Mouse (Mus musculus) left cerebral cortex, adult 2 months (tissue): ENCODE data around the gene Olfr1447. TPM values are rescaled to one million over a fixed set of nuclear protein-coding genes. Genes with fewer than 3 reads are reported as not detected.

Source experiments
- DNase-seq, 2 experiments: peaks; one replicate each; pipeline ENCODE4 v3.0.0; 2021 to 2022; ENCODE audit warnings: low spot score in 2 of 2, mixed read lengths in 1 of 2; ENCODE audit errors: extremely low spot score in 1 of 2
- H3K27ac ChIP-seq: fragments of 200-600 bp; 2 replicates; pipeline ENCODE4 v1.8.1; 2022
- H3K4me3 ChIP-seq: fragments of 200-600 bp; 2 replicates; pipeline ENCODE4 v1.8.1; 2022
- CTCF ChIP-seq: fragments of 200-600 bp; IDR thresholded peaks from 2 replicates; pipeline ENCODE4 v1.8.1; 2022; ENCODE audit warnings: antibody characterized with exemption, mild to moderate bottlenecking, moderate library complexity
- intact Hi-C: fragments of 180-260 bp; cut with DNase I; formaldehyde crosslinking; loops from one replicate; pipeline ENCODE4 v1.15.1; 2025
- long read RNA-seq, 2 experiments: library from polyadenylated mRNA; stranded (forward); transcript quantifications; one replicate each; pipeline ENCODE4 v2.0.0; 2021; ENCODE audit warnings: borderline mapping rate in 2 of 2
- total RNA-seq, 2 experiments: library from RNA; stranded (reverse); gene quantifications; 2 replicates each; pipeline ENCODE4 v1.2.3; 2021

The Olfr1447 gene
- not detected for total RNA-seq
- long read RNA-seq, experiment 1, result 0 reads
- long read RNA-seq, experiment 2, result 0 reads

DNA sequence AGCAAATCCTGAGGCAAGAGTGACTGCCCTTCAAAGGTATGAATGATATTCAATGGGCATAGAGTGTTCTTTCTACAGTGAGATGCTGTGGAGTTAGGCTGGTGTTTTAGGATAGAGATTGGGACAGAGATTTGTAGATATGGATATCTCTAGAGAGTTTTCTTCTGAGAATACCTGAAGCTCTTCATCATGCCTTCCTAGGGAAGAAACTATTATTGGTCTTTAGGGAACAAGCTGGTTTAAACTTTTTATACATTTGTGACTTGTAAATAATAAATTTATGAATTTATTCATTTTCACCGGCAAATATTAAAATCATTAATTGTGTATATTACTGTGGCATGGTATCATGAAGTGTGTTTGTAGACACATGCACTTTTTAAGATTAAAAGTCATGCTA is at the start of gene Olfr1447:
Olfr1447 (minus strand) TSS at position 101 of the 400 bp plus-strand sequence.
- H3K4me3 ChIP-seq, result no peak within 1 kb of the TSS
- H3K27ac ChIP-seq, result no peak within 1 kb of the TSS
- DNase-seq, result no peak
- no peak for TF ChIP-seq CTCF
- intact Hi-C loops, result no loop called here

DNA sequence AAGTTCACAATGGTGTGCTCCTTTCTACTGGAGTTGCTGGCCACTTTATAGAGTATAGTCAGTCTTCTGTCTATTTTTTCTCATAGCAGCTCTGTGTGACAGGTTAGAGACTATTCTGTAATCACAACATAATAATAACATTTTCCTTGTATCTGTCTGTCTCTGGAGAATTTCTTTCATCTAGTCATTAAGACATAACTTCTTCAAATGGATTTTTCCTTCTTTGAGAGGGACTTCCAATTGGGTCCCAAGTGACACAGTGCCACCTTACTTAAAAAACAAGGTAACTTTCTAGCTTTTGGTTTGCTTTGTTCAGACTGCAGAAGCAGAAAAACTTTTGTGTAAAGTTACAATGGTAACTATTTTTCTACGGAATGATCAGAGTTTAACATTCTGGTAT is 46.4 kb upstream of the Olfr1447 start, which contains the start of gene Olfr1450:
Olfr1450 (plus strand) TSS at position 301 of the 400 bp plus-strand sequence.
- H3K27ac ChIP-seq, result no peak within 1 kb of the TSS
- intact Hi-C loops, result no loop called here
- no peak for DNase-seq
- no peak for TF ChIP-seq CTCF
- no peak within 1 kb of the TSS for H3K4me3 ChIP-seq

DNA sequence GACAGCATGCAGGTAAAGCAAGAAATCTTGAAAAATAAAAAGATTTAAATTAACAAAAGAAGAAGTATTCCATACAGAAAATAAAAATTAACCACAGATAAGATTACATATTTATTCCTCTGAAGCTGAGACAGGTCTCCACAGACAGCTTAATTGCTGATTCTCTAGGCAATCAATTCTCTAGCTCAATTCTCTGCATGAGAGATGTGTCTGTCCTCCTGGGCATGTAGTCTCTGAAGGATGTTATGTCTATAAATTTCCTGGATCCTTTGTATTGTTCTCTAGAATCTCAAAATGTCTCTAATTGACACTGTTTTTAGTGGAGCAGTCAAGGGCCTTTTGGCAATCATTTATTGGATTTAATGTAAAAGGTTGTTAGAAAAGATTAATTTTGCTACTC is 27.0 kb upstream of the Olfr1447 start, which contains the start of gene Olfr1449:
Olfr1449 (plus strand) TSS at position 301 of the 400 bp plus-strand sequence.
- no peak for DNase-seq
- intact Hi-C loops, result no loop called here
- TF ChIP-seq CTCF, result no peak
- no peak within 1 kb of the TSS for H3K27ac ChIP-seq
- H3K4me3 ChIP-seq, result no peak within 1 kb of the TSS

DNA sequence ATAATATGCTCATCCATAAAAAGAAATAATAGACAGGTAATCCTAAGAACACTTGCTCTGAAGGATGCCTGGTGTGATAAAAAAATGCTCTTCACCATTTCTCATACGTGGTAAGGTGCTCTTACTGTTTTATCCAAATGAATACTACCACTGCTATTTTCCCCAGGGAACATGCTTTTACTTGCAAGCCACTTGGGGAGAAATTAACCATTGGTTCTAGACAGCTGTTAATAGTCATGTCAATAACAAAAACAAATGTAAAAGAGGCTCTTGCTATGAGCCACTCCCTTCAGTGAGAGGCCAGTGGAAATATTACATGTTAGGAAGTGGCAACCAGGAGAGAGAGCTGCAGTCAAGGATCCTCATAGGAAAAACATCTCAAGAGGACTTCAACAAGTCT is 20.8 kb upstream of the Olfr1447 start, which contains the start of gene Olfr1448:
Olfr1448 (minus strand) TSS at position 101 of the 400 bp plus-strand sequence.
- H3K4me3 ChIP-seq, result no peak within 1 kb of the TSS
- no peak within 1 kb of the TSS for H3K27ac ChIP-seq
- TF ChIP-seq CTCF, result no peak
- intact Hi-C loops, result no loop called here
- DNase-seq, result no peak

DNA sequence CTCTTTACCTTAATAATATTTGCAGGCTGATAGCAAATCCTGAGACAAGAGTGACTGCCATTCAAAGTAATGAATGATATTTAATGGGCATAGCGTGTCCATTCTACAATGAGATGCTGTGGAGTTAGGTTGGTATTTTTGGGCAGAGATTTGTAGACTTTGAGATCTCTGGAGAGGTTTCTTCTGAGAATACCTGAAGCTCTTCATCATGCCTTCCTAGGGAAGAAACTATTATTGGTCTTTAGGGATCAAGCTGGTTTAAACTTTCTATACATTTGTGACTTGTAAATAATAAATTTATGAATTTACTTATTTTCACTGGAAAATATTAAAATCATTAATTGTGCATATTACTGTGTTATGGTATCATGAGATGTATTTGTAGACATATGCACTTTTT is 10.1 kb downstream of the Olfr1447 start, which contains the start of gene Olfr1446:
Olfr1446 (minus strand) TSS at position 101 of the 400 bp plus-strand sequence.
- no peak for TF ChIP-seq CTCF
- Histone ChIP-seq H3K4me3 (no peak within 1 kb of the TSS), H3K27ac (no peak within 1 kb of the TSS)
- intact Hi-C loops, result no loop called here
- DNase-seq, result no peak

DNA sequence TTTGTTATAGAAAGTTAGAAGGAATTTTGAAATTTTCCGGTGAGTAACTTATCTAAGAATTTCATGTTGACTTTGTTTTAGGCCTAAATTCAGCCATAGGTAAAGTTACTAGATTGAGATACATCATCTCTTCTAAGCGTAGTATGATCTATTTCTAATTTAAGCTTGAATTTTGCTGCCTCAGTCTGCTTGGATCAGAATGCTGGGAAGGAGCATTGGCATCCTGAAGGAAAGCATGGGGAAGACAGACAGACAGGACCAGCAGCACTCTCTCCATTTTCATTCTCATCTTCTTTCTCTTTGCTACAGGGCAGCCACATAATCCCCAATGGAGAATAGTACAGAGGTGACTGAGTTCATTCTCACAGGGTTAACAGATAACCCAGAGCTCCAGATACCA is 20.0 kb downstream of the Olfr1447 start, which contains the start of gene Olfr1445:
Olfr1445 (plus strand) TSS at position 301 of the 400 bp plus-strand sequence.
- no peak within 1 kb of the TSS for H3K27ac ChIP-seq
- no peak for TF ChIP-seq CTCF
- H3K4me3 ChIP-seq, result no peak within 1 kb of the TSS
- no peak for DNase-seq
- intact Hi-C loops, result no loop called here

DNA sequence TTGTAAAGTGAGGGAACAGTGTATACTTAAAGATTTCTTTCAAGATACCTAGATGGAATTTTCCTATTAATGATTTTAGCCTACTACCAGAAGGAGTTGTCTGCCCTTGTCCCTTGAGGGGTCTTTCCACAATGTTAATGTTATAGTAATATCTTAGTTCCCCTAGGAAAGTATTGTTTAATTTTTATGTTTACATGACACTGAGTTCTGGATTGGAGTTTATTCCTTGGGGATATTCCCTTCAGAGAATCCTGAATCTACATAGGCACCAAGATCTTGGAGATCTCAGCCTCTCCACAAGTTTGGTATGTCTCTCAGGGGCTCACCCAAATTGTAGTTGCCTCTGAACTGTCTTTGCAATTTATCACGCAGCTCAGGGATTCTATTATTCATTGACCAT is 46.6 kb downstream of the Olfr1447 start, which contains the start of gene Olfr1444:
Olfr1444 (plus strand) TSS at position 301 of the 400 bp plus-strand sequence.
- DNase-seq, result no peak
- TF ChIP-seq CTCF, result no peak
- intact Hi-C loops, result no loop called here
- no peak within 1 kb of the TSS for H3K27ac ChIP-seq
- no peak within 1 kb of the TSS for H3K4me3 ChIP-seq

Other genes with a start within 250 kb of the Olfr1447 start
- not detected for gene Olfr1442, start 233.3 kb downstream of the Olfr1447 start, total RNA-seq
- not detected for gene Olfr1443, start 225.6 kb downstream of the Olfr1447 start, total RNA-seq
- not detected for gene Keg1, start 208.0 kb downstream of the Olfr1447 start, total RNA-seq
- 1 to 10 TPM; 2.3 to 4.0 TPM for gene Cntf, start 138.1 kb downstream of the Olfr1447 start, total RNA-seq
- 10 to 100 TPM; 89.2 to 97.0 TPM for gene Zfp91, start 107.6 kb downstream of the Olfr1447 start, total RNA-seq
- 1 to 10 TPM; 1.4 to 1.5 TPM for gene Lpxn, start 107.5 kb downstream of the Olfr1447 start, total RNA-seq
- not detected for gene Gm5244, start 57.1 kb downstream of the Olfr1447 start, total RNA-seq
- gene Olfr1444, start 46.5 kb downstream of the Olfr1447 start, total RNA-seq, result not detected
- not detected for gene Olfr1445, start 19.9 kb downstream of the Olfr1447 start, total RNA-seq
- gene Olfr1446, start 10.2 kb downstream of the Olfr1447 start, total RNA-seq, result not detected
- not detected for gene Olfr1448, start 20.7 kb upstream of the Olfr1447 start, total RNA-seq
- gene Olfr1449, start 27.1 kb upstream of the Olfr1447 start, total RNA-seq, result not detected
- gene Olfr1450, start 46.5 kb upstream of the Olfr1447 start, total RNA-seq, result not detected
- gene Olfr1451, start 91.3 kb upstream of the Olfr1447 start, total RNA-seq, result not detected
- not detected for gene Olfr1453, start 124.6 kb upstream of the Olfr1447 start, total RNA-seq
- gene Olfr1454, start 156.9 kb upstream of the Olfr1447 start, total RNA-seq, result not detected
- not detected for gene Olfr1457, start 194.1 kb upstream of the Olfr1447 start, total RNA-seq
- gene Olfr1458, start 203.0 kb upstream of the Olfr1447 start, total RNA-seq, result not detected
- gene Olfr1459, start 245.8 kb upstream of the Olfr1447 start, total RNA-seq, result under 1 TPM; 0.16 to 0.19 TPM